Mouse (Mus musculus): ENCODE measurements around the gene Magohb.

DNA sequence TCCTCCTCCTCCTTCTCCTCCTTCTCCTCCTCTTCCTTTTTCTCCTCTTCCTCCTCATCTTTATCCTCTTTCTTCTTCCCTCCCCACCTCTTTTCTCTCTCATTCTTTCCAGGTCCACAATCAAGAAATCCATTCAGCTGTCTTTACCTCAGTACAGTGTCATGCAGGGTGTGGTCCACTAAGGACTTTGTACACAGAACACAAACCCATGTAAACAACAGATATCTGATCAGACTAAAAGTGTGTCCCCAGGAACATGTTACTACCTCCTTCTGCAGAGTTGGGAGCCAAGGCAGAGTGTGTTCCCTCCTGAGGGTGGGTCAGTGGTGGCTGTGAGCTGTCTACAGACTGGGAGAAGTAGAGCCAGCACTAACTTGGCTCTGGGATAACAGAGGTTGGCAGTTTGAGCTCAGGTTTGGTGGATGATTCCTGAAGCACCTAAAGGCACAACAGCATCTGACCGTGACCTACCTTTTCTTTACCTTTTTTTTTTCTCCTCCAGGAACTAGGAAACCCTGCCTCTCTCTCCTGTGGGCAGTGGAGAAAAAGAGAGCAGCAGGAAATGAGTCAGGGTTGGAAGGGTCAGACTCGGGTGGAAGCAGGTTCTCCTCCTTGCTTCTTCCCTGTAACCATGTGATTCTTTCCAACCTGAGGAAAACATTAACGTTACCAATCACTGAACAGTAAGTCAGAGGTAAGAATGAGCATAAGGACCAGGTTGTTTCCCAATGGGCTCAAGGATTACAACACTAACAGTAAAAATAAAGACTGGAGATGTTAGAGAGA is 29.0 kb upstream of the Magohb start:
- no peak for TF ChIP-seq CTCF (IDR thresholded peaks at IDR 0.05)
- no peak for TF ChIP-seq EP300 (IDR thresholded peaks at IDR 0.05)

All from lung, postnatal 0 days (tissue).